Mouse (Mus musculus) brain, embryonic 18.5 days (tissue): ENCODE measurements at regions not wholly inside any gene's neighbourhood (a gene's known extent, or its start where the extent isn't known, plus 50 kb on each side); places are given as distances from the start of the nearest gene placed in this dataset.

Source experiments
- DNase-seq: peaks from one replicate; pipeline ENCODE4 v3.0.0-alpha.2; 2012; ENCODE audit warnings: low read depth, low spot score

DNA sequence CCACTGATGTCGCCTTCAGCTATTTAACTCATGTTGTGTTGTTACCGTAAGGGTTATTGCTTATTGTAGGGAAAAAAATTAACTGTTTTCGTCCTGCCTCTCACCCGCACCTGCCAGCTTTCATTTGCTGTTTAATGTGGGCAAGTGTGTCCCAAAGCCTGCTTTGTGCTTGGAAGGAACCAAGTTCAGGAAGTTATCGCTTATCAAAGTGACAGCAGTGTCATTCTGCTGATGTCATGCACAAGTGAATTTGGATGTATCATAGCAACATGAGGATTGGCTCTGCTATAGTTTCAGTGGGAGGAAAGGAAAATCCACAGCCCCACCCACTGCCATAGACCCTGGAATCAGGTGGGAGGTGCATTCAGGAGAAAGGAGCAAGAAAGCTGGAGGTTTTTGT lies 276.5 kb downstream of the Rnf144b start:
- DNase-seq, result no peak

DNA sequence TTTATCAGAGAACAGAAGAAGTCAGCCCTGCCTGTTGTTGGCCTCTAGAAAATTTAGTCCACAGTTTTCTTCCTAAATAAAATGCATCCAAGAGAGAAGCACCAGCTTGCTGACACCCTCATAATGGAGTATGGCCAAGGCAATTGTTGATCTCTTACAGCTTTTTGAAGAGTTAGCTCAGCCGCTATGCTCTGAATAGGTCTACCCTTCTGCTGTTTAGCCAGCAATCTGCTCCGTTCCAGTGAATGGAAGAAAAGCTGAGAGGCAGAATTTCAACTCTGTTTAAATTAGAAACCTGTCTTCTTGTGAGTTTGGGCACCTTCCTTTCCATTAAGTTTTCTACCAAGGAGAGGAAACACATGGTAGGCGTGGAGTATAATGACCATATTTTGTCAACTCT lies 290.8 kb downstream of the Rnf144b start:
- peak; percentile 75 for DNase-seq

DNA sequence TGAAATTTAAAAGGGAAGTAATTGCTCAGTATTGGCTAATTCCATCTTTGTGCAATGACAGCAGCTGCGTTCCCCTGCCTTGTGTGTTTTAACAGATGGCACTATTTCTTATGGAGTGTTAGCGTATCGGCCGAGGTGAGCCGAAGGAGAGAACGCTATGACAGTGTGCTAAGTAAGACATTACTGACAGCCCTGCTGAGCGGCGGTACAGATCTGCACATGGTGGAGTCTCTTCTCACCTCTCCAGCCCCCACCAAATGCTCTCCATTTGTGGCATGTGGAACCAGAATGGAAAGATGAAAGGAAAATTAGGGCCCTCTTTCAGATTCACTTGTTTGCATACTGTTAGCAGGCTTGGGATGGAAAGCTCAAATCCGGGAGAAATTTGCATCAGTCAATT lies 291.5 kb downstream of the Rnf144b start:
- DNase-seq, result peak; percentile 80

DNA sequence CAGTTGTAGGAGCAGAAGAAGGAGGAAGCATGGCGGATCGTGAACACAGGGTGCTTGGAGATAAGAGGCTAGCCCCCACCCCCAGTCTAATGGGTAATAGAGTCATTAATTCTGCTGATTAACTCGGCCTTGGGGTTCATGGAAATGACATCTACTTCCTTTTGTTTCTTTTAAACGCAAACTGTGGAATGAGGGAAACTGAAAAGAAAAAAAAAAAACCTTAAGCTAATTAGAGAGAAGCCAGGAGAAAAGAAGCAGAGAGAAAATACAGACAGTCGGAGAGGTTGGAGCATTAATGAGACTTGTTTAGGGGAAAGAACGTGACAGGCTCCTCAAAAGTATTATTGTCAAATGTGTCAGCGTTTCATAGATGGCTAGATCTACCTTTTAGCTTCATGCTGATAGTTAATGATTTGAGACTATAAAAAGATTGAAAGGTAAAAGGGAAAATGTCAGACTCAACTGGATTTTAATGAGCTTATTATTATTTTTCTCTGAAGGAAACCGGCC lies 307.5 kb downstream of the Rnf144b start:
- no peak for DNase-seq

DNA sequence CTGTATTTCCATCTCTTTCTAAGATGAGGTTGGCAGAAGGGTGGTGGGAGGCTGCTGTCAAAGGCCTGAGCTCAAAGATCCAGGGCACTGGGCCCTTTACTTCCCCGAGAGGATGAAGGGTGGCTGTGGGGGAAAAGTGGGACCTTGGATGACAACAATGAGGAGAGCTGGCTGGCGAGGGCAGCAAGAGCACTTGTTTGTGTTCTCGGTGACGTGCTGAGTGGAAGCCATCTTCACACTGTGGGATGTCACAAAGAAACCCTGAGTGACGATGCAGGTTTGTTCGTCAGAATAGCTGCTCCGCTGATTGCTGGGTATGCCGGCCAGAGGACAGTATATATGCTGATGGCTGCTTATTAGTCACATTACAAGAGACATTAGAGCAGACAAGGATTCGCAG lies 308.0 kb downstream of the Rnf144b start:
- no peak for DNase-seq

DNA sequence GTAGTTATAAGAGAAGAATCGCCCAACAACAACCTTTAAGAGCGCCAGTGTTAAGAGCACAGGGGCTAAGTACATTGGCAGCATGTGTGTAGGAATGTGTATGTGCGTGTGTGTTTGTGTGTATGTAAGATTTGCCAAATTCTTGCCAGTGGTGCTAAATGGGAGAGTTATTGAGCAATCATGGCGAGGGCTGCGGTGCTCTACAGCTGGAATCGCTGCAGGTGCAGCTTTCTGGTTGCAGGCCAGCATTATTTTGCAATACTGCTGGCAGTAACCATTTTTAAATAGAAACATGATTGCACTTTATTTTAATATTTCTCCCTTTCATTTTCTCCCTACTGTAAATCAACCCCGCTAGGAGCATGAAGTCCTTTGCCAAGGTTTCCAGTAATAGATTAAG lies 313.2 kb downstream of the Rnf144b start:
- DNase-seq, result no peak

DNA sequence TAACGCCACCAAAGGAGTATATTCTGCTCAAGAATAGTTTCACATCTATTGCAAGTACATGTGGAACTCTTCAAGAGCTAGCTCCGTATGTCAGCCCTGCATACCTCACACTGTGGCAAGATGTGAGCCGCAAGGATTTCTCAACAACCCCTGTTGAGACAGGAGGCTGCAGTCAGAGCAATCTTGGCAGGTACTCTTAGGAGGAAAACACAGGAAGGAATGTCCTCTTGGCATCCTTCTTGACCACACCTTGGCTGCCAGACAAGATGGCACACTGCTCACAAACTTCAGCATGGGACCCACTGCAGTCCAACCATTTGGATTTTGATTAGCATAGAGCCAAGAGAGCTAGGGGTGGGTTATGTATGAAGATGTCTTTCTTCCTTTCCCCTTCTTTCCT lies 322.4 kb downstream of the Rnf144b start:
- no peak for DNase-seq

DNA sequence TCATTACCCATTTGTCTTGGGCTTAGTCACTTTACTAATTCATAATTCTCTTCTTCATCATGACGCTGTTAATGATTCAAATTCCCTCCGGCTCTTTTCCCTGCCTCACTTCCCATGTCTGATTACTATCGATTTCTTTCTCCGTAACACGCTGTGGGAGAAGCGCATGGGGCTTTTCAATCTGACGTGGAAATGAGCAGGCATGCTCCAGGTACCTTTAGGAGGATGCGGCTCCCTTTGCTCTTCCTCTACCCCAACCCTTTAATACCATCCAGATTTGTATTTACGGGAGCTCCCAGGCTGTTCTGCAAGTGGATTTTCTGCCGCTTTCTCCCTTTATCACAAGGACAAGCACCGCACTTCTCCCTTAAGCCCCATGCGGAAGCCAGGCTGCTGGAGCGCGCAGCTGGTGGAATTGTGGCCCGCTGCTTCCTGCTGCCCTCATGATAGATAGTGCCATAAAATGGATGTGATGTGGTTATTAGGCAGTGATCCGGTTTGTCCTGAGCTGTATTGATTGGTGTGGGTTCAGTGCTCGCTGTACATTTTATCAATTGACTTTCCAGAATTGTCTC lies 329.8 kb downstream of the Rnf144b start:
- DNase-seq, result no peak

DNA sequence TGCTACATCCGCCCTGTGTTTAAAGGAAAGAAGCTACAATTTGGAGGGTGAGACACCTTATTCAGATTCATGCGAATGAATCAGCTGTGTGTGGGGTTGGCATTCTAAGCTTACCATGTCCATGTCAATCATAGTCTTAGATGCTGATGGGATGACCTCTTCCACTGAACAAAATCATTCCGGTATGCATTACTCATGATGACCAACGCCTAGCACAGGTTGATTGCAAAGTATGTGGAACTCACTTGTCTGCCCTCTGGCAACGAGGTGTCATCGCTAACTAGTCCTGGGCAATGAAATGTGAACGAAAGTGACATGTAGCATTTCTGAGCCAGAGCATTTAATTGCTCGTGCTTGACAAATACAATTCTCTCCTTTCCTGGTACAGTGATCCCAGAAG lies 339.7 kb downstream of the Rnf144b start:
- no peak for DNase-seq

DNA sequence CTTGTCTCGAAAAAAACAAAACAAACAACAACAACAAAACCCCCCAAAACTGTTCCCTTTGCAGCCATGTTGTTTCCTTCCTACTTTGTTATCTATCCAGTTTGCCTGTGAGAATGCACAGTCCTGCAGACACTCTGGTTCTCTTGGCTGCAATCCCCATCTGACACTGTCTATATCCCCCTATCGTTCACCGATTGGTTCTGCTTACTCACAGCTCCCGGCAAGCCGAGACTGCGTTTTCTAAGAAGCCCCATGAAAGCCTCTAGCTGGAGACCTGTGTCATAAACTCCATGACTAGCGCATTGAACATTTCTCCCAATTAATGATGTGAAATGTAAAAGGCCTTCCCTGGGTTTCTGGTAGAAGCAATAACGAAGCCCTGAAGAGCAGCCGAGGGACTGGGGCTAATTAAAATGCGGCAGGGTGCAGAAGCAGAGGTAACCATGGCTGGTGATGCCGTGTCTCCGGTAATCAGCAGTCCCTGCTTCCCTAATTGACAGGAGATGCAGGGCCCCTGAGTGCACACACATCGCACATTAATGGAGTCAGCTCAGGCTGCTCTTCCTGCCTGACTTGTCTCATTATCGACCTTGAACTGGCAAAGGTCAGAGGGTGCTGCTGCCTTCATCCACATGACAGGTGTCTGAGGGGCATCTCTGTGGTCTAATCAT lies 349.2 kb downstream of the Rnf144b start:
- DNase-seq, result no peak

DNA sequence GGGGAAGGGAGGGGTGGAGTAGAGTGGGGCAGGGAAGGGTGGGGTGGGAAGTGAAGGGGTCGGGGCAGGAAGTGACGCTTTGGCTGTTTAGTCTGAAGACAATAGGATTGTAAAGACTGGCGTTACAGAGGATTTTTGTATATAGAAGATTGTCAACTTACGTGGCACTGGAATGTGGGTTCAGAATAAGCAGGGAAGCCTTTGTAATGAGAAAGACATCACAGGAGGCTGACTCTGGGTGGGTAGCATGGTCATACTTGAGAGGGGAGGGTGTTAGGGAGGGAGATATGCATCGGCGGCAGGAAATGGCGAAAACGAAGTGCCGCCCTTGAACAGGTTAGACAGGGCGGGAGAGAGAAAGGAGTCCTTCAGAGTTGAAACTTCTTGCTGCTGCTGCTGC lies 357.7 kb downstream of the Rnf144b start:
- DNase-seq, result no peak

DNA sequence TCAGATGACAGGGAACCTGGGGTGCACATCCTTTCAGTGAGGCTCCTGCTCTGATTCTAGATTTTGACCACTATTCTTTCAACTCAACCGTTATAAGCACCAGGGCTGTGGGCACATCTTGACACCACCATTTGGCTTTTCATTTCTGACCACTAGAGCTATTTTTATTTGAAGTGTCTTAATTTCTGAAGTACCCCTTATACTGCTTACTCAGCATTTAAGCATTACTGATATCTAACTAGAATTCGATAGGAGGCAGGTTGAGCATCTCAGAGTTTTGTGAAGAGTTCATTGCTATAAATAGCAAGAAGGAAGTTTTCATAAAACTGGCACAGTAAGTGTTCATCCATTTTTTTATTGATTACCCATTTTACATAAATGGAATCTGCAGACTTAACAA lies 362.4 kb downstream of the Rnf144b start:
- DNase-seq, result no peak

DNA sequence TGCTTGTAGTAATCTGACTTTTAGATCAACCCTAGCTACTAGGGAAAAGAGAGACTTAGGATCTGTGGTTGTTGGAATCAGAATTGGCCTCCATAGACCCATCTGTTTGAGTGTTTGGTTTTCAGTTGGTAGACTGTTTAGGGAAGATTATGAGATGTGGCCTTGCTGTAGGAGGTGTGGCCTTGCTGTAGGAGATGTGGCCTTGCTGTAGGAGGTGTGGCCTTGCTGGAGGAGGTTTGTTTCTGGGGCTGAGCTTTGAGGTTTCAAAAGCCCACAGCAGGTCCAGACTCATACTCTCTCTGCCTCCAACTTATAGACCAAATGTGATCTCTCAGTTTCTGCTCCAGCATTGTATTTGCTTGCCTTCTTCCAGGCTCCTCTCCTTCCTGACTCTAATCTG lies 363.7 kb downstream of the Rnf144b start:
- DNase-seq, result no peak

DNA sequence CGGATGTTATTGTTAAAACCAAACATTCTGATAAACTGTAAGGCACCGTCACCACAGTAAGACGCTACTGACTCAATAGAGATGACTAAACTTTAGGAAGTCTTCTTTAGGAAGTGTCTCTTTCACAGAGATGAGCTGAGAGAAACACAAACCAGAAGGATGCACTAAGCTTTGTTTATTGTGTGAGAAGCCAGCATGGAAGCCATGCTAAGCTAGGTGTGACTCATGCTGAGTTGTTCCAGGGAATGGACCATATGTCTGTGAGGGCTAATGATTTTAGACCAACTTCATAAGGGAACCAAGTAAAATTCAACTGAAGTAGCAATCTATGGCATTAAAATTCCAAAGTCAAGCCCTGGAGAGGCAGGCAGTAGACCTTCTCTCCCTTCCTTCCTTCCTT lies 364.2 kb downstream of the Rnf144b start:
- no peak for DNase-seq

DNA sequence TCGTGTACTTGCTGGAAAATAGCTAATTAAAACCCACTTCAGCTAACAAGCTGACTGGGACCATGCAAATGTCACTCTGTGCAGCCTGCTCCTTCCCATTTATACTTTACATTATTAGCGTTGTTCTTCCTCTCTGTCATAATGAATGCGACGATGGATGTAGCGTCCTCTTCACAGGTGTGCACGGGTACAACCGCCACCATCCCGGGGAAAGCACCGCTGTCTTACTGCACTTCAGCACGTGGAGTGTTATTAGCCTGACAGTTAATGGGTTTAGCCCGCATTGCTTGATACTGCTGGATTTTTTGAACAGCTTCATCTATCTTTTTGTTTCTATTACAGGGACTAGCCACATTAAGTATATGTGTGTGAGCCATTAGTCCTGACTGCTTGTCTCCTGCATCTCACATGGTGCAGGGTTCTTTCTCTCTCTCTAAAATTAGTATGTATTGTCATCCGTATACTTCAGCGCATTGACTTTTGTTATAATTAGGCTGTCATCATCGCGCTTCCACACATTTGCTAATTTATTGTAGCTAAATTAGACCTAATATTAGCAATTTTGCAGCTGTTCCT lies 383.0 kb downstream of the Rnf144b start:
- no peak for DNase-seq

DNA sequence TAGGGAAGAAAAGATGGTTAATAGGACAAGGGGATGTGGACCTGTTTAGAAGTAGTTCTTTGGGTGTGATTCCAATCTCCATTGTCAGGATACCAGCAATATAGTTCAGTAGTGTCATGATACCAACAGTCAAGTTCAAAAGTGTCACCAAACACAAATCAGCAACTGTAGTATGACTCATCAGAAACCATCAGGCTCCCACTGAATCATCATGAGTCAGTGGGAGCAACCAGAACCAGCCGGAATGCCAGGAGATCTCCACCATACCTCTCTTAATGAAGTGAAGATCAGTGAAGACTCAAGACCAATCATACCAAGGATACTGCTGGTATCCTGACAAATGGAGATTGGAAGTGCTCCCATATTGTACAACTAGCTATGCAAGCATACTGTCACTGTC lies 410.5 kb downstream of the Rnf144b start:
- no peak for DNase-seq

DNA sequence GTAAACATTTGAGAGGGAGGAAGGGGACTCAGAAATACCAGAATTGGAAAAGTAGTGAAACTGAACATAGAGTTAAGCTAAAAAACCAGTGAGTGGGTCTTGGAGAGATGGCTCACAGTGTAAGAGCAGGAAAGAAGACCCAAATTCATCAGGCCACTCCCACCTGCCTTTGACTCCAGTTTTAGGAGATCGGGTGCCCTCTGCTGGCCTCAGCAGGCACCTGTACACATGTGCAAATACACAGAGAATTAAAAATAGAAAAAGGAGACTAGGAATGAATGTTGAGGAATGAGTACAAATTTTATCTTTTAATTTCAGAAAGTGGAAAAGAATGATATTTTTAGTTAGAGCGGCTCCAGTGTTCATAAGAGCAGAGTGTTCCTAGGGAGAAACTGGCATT lies 414.7 kb downstream of the Rnf144b start:
- no peak for DNase-seq

DNA sequence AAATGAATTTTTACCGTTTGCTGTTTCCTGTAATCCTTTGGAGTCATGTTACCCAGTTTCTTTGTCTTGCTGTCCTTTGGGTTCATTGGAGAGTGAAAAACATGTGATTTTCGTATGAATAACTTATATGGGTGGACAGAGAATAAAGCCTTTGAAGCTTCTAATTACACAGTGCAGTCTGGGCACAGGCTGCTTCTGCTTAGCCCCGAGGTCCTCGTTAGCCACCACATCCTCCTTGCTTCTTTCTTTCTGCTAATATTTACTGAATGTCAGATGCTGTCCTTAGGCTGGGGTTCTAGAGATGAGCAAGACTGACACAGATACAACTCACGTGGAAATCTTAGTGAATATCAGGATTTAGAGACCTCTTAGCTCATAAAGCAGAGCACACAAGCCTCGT lies 427.2 kb downstream of the Rnf144b start:
- no peak for DNase-seq

DNA sequence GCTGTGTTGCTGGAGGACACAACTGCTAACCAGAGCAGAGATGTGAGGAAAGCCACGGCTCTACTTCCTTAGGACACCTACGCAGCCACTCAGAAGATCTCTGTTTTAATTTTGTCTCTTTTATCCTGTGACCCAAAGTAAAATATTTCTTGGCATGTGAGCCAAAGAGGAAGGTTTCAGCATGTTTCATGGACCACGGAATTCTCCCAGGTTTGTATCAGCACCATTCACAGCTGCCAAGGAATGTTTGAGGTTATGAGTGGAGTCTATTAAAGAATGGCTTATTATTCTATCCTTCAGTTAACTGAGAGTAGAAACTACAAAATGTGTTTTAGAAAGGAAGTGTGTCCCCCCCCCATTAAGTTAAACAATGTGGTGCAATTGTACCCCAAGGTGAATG lies 429.8 kb downstream of the Rnf144b start:
- DNase-seq, result no peak

DNA sequence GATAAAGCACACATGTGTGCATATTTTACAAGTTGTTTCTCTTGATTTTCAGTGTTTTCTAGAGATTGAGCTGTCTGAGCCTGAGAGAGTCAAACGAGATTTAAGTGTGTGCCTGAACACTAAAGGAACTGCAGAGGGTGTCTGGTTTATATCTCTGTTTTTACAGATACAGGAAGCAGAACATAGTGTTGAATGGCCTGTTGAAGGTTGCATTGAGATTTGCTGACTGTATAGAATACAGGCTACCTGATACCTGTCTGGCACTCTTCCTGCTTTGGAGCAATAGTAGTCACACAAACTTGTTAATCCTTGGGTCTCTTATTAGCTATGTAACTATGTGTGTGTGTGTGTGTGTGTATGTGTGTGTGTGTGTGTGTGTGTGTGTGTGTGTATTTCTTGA lies 431.7 kb downstream of the Rnf144b start:
- DNase-seq, result no peak

DNA sequence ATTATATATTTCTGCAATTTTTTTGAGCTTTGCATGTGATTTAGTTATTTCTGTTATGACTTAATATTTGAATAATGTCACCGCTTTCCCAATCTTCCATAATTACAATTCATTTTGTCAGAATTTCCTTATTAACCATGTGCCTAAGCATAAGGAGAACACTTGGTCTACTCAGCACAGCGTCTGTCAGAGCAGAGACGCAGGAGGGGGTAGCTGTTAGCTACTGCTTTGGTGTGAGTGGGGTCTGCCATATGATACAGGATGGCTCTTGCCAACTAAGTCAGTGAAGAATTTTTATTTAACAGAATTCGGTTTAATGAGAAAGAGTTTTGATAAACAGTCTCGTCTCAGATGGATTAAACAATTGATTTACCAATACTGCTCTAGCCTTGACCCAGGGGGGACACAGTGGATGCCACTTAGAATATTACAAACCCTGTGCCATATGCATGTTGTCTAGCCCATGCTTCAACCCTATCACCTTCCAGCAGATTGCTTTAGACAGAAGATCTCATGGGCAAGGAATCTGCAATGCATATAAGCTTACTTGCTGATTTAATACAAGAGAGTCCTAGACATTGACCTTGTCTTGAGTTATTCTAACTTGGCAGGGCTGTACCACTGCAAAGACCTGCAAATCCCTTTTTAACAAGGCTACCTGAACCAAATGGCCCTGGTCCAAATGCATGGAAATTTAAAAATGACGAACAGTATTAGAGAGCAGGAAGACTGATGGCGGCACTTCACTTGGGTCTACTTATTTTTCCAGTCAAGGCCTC lies 434.9 kb downstream of the Rnf144b start:
- peak; percentile 37 for DNase-seq

DNA sequence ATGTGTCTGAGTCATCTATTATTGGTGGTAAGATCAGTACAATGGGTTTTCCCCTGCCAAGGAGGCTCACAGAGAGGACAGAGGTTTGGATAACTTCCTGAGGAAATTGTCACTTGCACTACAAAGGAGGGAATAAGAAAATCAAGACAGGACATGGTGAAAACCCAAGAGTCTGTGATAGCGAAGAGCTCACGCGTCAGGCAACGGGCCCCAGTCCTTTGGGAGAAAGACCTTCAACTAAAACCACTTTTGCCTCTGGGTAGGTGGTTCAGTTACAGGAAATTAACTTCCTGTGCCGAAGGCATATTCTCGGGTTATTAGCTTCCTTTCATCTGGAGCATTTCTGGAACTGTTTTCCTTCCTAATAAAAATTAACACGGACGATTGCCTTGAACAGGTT lies 440.4 kb downstream of the Rnf144b start:
- DNase-seq, result no peak

DNA sequence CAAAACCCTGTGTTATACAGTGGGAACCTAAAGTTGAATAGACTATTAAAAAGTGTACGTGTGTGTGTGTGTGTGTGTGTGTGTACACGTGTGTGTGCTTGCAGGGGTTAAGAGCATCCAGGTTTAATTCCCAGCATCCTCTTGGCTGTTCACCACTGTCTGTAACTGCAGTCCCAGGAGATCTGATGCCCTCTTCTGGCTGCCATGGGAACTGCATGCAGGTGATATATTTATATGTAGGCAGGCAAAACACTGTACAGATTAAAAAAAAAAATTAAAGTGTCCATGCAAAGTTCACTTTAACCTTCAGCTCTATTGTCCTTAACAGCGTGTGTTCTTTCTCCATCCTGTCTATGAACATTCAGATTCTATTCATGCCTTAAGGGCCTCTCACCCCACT lies 454.1 kb downstream of the Rnf144b start:
- no peak for DNase-seq
